Mouse (Mus musculus) frontal cortex, postnatal 25 days (tissue): ENCODE measurements around the gene Tmx4.
"Not testable (repeated sequence)": the region's sequence is repeated elsewhere in the genome, so short reads cannot be mapped to it uniquely, and the experiment has no call there.

ENCODE experiments used
- DNase-seq, 2 experiments: peaks; one replicate each; pipeline ENCODE4 v3.0.0; 2022; ENCODE audit warnings: low spot score in 2 of 2

Tmx4 gene

GRCm38 (mm10) chr2:134643514-134644300 lies at the start of gene Tmx4:
TSS of gene Tmx4 (minus strand) at chr2:134644145.
- peak; percentile 96 for DNase-seq

- no peak for DNase-seq
These were observed 48.2 kb upstream of the Tmx4 start for GRCm38 (mm10) chr2:134692125-134692524.

DNA sequence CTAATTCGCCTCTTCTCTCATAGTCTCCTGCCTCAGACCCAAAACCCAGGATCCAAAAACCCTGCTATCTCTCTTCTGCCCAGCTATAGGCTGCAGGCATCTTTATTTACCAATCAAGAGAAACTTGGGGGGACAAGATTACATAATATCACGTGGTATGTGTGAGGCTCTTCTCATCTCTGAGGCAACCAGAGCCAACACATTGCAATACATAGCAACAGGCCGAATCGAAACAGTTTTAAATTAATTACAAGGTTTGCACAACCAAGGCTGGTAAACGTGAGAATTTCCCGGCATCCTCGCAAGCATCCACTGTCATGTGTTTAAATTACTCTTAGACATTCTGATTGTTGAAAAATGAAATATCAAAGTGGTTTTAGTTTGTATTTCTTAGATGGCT lies 47.1 kb upstream of the Tmx4 start:
- no peak for DNase-seq

DNA sequence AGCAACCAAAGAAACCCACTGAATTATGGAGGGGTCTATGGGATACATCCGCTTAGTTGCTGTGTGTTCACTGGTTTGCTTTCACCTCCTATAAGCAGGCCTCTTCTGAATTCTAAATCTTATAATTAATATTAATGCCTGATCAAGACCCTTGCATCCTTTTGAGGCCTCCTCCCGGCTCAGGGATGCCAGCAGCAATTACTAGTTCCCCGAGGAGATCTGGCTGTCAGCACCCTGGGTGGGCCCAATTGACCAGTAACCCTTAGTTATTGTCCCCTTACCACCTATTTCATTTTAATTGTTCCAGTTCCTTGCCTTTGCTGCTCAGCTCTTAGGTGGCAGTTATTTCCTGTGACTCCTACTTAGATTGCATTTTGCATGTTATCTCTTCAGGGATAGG lies 38.4 kb upstream of the Tmx4 start:
- DNase-seq: no peak

DNA sequence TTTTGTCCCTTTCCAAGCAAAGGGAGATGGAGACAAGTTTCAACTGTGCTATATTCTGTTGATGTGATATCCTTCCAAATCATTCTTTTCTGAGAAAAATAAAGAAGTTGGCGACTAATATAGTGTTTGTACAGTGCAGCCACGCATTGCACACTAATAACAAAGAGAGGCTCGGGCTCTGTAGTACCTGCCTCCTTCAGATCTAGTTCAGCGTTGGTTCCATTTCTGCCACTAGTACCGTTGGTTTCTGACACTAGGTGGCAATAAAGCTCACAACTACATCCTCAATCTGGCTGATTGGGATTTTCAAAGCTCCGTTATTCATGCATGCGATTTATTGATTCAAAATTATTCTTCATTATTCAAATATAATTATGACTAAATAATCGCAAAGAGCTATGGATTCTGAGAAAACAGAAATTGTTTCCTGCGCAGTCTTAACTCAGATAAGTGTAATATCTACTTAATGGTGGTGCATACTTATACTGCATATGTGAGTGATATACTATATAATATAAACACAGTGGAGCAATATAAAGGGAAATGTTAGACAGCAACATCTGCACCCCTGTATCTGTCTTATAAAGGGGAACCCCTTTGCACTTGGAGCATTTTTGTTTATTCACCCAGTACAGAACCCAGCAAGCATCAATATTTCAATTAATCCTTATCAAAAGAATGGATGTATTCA lies 37.5 kb upstream of the Tmx4 start:
- DNase-seq: peak in 1 of 2 experiments; percentile 19

DNA sequence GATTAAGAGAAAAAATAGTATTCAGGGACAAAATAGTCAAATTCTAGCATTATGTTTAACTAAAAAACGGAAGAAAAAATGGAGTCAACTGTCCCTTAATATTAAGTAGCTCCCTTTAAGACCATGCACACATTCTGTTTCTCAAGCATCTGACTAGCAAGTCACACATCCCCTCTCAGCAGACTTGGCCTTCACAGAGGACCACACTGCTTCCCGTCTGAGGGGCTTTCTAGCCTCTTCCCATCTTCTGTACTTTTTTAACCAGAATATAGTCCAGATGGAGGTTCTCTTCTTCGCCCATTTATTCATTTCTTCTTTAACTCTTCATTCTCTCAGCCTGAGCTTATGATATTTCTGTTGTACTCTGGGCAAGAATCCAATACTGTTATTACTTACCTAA lies 35.6 kb upstream of the Tmx4 start:
- no peak for DNase-seq

GRCm38 (mm10) chr2:134675465-134675864 lies 31.5 kb upstream of the Tmx4 start:
- no peak for DNase-seq

GRCm38 (mm10) chr2:134673604-134674003 lies 29.7 kb upstream of the Tmx4 start:
- peak; percentile 14 to 19 for DNase-seq

GRCm38 (mm10) chr2:134656477-134656876 lies 12.5 kb upstream of the Tmx4 start:
- no peak for DNase-seq

DNA sequence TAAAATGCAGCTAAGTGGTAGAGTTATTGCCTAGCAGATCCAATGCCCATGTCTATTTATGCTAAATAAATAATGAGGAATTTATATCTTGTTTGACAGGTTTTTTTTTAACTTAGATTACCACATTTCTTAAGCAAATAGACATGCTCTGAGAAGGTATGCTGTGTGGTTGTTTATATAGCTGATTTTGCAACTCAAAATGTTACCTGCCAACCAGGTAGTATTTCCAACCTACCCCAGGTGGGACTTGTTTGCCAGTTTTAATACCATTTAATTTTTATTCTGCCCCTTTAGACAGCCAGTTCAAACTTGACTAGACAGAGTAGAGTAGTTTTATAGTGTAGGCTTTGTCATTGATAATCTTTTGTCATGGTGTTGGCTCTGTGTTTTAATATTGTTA lies 10.7 kb upstream of the Tmx4 start:
- no peak for DNase-seq

GRCm38 (mm10) chr2:134652759-134653158 lies 8.8 kb upstream of the Tmx4 start:
- DNase-seq: no peak

DNA sequence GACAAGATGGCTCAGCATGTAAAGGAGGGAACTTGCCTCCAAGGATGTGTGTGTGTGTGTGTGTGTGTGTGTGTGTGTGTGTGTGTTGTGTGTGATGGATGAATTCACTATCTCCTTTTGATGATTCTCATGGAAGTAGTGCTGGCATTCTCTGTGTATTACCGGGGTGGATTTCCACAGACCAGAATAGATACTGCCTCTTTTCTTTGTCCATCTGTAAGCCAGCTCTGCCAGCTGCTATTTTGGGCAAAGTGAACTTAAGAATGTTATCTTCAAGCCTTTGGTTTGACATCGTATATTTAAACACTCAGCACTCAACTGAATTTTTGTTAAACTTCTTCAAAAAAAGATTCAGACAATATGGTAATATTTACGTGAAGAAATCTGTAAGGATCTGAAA lies 5.1 kb upstream of the Tmx4 start:
- DNase-seq: no peak

GRCm38 (mm10) chr2:134645752-134646151 lies 1.8 kb upstream of the Tmx4 start:
- DNase-seq: no peak

DNA sequence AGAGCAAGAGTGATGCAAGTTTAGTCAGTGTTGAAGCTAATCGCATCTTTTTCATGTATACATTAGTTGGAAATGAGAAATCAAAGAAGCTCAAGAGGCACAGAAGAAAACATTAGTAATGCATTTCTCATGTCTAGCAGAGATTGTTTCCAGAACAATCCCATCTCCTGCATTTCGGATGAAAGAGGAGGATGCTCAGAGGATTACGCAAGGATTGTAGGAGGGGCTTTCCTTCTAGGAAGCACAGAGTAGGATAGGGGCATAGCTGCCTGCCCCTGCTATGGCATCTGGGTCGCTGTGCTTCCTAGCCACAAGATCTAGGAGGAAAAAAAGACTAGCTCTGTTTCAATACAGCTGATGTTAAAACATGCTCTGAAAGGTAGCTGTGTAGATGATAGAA lies 1.2 kb upstream of the Tmx4 start:
- no peak for DNase-seq

GRCm38 (mm10) chr2:134644301-134644912 lies 462 bp upstream of the Tmx4 start:
- no peak for DNase-seq

DNA sequence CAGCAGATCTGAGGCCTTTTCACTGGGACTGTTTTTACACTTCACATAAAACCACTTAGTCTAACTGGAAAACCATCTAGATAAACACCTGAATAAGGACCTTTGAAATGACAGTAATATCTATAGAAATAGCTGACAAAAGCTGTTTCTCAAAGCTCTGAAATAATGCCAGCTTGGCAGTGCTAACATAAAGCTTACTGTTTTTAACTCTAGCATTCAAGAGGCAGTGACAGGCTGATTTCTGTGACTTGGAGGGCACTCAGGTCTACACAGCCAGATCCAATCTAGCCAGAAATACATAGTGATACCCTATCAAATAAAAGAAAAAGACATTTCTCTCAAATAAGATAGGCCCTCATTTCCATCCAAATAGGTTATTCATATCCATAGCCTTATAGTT lies 1.6 kb downstream of the Tmx4 start:
- no peak for DNase-seq

DNA sequence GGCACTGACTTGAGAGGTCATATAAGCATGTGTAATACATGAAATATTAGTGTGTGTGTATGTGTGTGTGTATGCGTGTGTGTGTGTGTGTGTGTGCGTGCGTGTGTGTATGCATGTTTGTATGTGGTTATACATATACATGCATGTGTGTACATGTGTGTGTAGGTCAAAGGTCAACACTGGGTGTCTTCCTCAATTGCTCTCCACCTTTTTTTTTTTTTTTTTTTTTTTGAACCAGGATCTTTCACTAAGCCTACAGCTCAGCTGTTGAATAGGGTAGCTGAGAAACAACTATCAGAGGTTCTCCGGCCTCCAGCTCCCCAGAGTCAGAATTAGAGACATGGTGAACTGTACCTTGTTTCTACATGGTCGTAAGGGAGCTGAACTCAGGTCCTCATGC lies 2.6 kb downstream of the Tmx4 start:
- no peak for DNase-seq

DNA sequence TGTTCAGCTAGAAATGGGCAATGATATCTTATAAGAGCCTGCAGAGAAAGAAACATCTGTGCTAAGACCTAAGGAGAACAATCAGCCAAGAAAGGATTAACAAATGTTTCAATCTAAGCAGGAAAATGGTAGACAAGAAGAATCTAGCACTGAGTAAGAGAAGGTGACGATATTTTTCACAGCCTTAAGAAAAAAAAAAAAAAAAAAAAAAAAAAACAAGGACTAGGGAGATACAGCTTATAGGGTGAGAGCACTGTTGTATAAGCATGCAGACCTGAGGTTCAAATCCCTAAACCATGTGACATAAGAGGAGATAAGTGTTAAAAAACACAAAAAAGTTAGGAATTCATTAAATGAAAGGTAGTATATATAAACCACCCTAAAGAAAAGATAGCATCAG lies 3.5 kb downstream of the Tmx4 start:
- DNase-seq: no peak

DNA sequence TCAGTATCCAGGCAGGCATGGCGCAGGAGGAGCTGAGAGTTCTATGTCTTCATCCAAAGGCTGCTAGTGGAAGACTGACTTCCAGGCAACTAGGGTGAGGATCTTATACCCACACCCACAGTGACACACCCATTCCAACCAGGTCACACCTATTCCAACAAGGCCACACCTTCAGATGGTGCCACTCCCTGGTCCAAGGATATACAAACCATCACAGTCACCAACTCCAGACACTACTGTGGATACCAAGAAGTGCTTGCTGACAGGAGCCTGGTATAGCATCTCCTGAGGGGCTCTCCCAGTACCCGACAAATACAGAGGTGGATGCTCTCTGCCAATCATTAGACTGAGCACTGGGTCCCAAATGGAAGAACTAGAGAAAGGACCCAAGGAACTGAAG lies 15.4 kb downstream of the Tmx4 start:
- DNase-seq: not testable (repeated sequence)

DNA sequence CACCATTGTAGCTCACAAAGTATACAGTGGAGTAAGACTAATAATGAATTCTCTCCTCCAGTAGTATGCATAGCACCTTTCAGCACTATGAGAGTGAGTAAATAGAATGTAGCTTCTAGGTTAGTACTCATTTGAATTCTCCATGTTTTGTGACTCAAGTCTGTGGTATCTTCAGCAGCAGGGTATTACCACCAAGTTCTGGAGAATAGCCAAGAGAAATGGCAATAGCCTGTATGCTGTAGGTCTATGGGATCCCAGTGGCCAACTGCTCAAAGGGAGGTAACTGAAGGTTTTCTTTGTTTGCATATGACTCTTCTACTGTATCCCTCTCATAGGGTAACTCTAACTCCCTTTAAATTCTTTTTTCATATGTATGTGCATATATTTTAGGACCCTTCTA lies 39.0 kb downstream of the Tmx4 start:
- no peak for DNase-seq

DNA sequence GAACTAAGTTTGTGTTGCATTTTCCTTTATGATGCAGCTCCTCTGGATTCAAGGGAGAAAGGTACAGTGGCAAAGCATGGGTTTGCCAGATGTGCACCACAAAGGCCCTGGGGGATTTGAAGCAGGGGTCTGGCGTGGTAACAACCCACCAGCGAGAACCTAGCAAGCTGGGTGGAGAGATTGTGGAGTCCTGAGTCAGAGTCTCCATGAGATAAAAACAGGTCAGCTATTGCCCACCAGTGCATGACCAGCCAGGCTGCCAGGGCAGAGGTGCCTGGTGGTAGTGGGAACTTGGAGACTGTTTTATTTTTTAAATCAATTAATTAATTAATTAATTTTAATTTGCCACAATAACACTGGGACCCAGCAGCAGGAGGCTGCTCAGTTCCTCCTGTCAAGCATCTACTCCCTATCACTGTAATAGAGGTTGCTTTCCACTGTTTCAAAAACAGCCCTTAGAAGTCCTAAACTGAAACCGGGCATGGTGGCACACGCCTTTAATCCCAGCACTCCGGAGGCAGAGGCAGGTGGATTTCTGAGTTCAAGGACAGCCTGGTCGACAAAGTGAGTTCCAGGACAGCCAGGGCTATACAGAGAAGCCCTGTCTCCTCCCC lies 52.8 kb downstream of the Tmx4 start:
- no peak for DNase-seq

- no peak for DNase-seq
These were observed 58.7 kb downstream of the Tmx4 start for GRCm38 (mm10) chr2:134585243-134585642.

DNA sequence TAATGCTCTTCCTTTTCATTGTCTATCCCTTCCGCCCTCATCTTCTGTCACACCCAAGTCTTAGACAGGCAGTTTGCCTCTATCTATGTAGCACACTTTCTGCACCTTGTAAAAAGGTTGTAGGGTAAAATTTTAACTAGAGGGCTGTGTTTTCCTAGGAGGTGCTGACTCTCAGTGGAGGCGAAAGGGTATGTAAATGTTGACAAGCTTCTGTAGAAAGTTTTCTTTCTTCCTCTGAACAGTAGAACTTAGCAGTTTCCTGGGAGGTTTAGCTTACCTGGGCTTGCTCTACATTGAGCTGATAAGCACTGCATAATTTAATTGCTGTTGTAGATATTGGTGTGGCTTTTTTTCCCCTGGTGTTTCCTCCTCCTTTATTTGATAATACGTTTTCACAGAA lies 84.5 kb downstream of the Tmx4 start:
- no peak for DNase-seq
